Mouse (Mus musculus): Measurements from ENCODE around the gene Galntl6. TPM values are rescaled to one million over a fixed set of nuclear protein-coding genes. Genes with fewer than 3 reads are reported as not detected.

Gene Galntl6
- polyA plus RNA-seq, 1 experiment from 2014 or later = 0.36 TPM

DNA sequence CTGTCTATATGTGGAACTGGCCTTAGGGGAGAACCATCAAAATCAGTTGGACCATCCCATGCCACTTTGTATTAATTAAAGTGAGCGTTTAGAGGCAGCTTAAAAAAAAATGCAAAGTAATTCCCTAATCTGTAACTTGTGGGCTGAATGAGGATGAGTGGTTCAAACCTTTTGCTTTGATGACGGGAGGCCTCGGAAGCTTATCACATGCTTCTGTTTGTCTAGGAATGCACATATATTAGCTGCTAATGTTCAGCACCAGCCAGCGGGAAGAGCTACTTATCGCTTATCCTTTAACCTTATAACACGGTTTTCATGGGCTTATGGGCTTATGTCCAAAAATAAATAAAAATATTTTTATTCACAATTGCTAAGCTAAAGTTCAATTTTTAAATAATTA is 16.5 kb downstream of the Galntl6 start:
- ATAC-seq (ENCODE audit: low read depth) = no peak
- H3K27ac ChIP-seq (ENCODE audit: low read length) = no peak overlapping the region
- H3K9ac ChIP-seq (ENCODE audit: low read length) = no peak overlapping the region
- H3K36me3 ChIP-seq (ENCODE audit: control insufficient read depth, insufficient read depth, low read length) = no peaks in the 10 kb centered on the region
- no peaks in the 10 kb centered on the region for H3K4me1 ChIP-seq (replicated peaks; ENCODE audit: control insufficient read depth, insufficient read depth, low read length)
- no peaks in the 10 kb centered on the region for H3K9me3 ChIP-seq (ENCODE audit: control insufficient read depth, low read length)
- H3K4me3 ChIP-seq (ENCODE audit: low read length) = no peak overlapping the region
- H3K27me3 ChIP-seq (ENCODE audit: control insufficient read depth, insufficient read depth, low read depth, low read length) = no peaks in the 10 kb centered on the region
- 36% methylated on average over 6 of the region's 6 CpGs for WGBS
- no peak overlapping the region for H3K4me2 ChIP-seq (ENCODE audit: low read depth, low read length)

- H3K27ac ChIP-seq (ENCODE audit: low read length) = no peak overlapping the region
- no peak overlapping the region for H3K9ac ChIP-seq (ENCODE audit: low read length)
- H3K27me3 ChIP-seq (ENCODE audit: control insufficient read depth, insufficient read depth, low read depth, low read length) = no peaks in the 10 kb centered on the region
- 88% methylated on average over 3 of the region's 3 CpGs for WGBS
- no peak overlapping the region for H3K4me2 ChIP-seq (ENCODE audit: low read depth, low read length)
- no peak for ATAC-seq (ENCODE audit: low read depth)
- H3K4me1 ChIP-seq (replicated peaks; ENCODE audit: control insufficient read depth, insufficient read depth, low read length) = no peaks in the 10 kb centered on the region
- H3K4me3 ChIP-seq (ENCODE audit: low read length) = no peak overlapping the region
- no peaks in the 10 kb centered on the region for H3K36me3 ChIP-seq (ENCODE audit: control insufficient read depth, insufficient read depth, low read length)
- H3K9me3 ChIP-seq (ENCODE audit: control insufficient read depth, low read length) = no peaks in the 10 kb centered on the region
Observed at GRCm38 (mm10) chr8:58890591-58890990, 21.8 kb downstream of the Galntl6 start.

GRCm38 (mm10) chr8:58886405-58886804 is 26.0 kb downstream of the Galntl6 start:
- H3K9ac ChIP-seq (ENCODE audit: low read length) = no peak overlapping the region
- WGBS = 0% methylated on average over 1 of the region's 1 CpGs
- H3K27ac ChIP-seq (ENCODE audit: low read length) = no peak overlapping the region
- no peak overlapping the region for H3K4me2 ChIP-seq (ENCODE audit: low read depth, low read length)
- H3K4me1 ChIP-seq (replicated peaks; ENCODE audit: control insufficient read depth, insufficient read depth, low read length) = no peaks in the 10 kb centered on the region
- no peak overlapping the region for H3K4me3 ChIP-seq (ENCODE audit: low read length)
- no peak for ATAC-seq (ENCODE audit: low read depth)
- H3K36me3 ChIP-seq (ENCODE audit: control insufficient read depth, insufficient read depth, low read length) = no peaks in the 10 kb centered on the region
- H3K27me3 ChIP-seq (ENCODE audit: control insufficient read depth, insufficient read depth, low read depth, low read length) = no peaks in the 10 kb centered on the region
- H3K9me3 ChIP-seq (ENCODE audit: control insufficient read depth, low read length) = no peaks in the 10 kb centered on the region

- H3K27ac ChIP-seq (ENCODE audit: low read length) = no peak overlapping the region
- H3K4me3 ChIP-seq (ENCODE audit: low read length) = no peak overlapping the region
- H3K9ac ChIP-seq (ENCODE audit: low read length) = no peak overlapping the region
- ATAC-seq (ENCODE audit: low read depth) = no peak
- no peaks in the 10 kb centered on the region for H3K4me1 ChIP-seq (replicated peaks; ENCODE audit: control insufficient read depth, insufficient read depth, low read length)
- no peaks in the 10 kb centered on the region for H3K9me3 ChIP-seq (ENCODE audit: control insufficient read depth, low read length)
- H3K36me3 ChIP-seq (ENCODE audit: control insufficient read depth, insufficient read depth, low read length) = no peaks in the 10 kb centered on the region
- no peak overlapping the region for H3K4me2 ChIP-seq (ENCODE audit: low read depth, low read length)
- no peaks in the 10 kb centered on the region for H3K27me3 ChIP-seq (ENCODE audit: control insufficient read depth, insufficient read depth, low read depth, low read length)
Observed at GRCm38 (mm10) chr8:58824347-58824746, 88.1 kb downstream of the Galntl6 start.

DNA sequence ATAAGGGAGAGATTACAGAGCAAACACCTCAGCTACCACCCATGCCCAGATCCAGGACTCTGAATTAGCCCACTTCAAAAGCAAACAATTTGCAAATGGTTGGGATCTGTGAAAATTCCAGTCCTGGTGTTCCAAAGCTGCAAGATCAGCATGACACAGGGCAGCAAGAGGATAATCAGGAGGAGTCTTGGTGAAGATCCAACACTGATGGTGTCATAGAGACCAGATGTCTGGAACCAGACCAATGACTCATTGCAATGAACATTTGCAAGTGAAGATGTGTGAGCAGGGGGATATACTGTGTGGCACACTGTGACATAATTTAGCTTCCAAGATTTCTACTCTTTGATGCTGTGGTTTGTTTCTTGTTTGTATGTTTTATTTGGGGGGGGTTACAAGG is 107.2 kb downstream of the Galntl6 start:
- no peak overlapping the region for H3K4me2 ChIP-seq (ENCODE audit: low read depth, low read length)
- no peaks in the 10 kb centered on the region for H3K9me3 ChIP-seq (ENCODE audit: control insufficient read depth, low read length)
- no peak overlapping the region for H3K9ac ChIP-seq (ENCODE audit: low read length)
- H3K27me3 ChIP-seq (ENCODE audit: control insufficient read depth, insufficient read depth, low read depth, low read length) = no peaks in the 10 kb centered on the region
- no peak overlapping the region for H3K27ac ChIP-seq (ENCODE audit: low read length)
- H3K4me3 ChIP-seq (ENCODE audit: low read length) = no peak overlapping the region
- no peak for ATAC-seq (ENCODE audit: low read depth)
- no peaks in the 10 kb centered on the region for H3K36me3 ChIP-seq (ENCODE audit: control insufficient read depth, insufficient read depth, low read length)
- H3K4me1 ChIP-seq (replicated peaks; ENCODE audit: control insufficient read depth, insufficient read depth, low read length) = no peaks in the 10 kb centered on the region

DNA sequence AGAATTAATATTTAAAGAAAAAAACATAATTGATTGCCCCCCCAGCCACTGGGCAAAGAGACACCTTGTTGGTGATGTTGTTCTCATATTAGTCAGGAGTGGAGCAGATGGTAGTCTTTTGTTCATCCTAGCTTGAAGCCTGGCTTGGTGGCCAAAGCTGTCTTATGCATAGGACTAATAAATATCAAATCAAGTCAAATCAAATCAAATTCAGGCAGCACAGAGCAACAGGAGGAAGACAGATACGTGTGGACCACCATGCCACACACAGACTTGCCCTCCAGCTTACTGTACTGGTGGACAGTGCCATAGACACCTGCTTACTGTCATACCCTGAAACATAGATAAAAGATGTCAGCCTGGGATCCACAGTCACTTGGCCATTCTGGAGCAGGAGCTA is 110.6 kb downstream of the Galntl6 start:
- no peaks in the 10 kb centered on the region for H3K36me3 ChIP-seq (ENCODE audit: control insufficient read depth, insufficient read depth, low read length)
- H3K9me3 ChIP-seq (ENCODE audit: control insufficient read depth, low read length) = no peaks in the 10 kb centered on the region
- no peak overlapping the region for H3K9ac ChIP-seq (ENCODE audit: low read length)
- no peak overlapping the region for H3K4me2 ChIP-seq (ENCODE audit: low read depth, low read length)
- no peaks in the 10 kb centered on the region for H3K27me3 ChIP-seq (ENCODE audit: control insufficient read depth, insufficient read depth, low read depth, low read length)
- no peaks in the 10 kb centered on the region for H3K4me1 ChIP-seq (replicated peaks; ENCODE audit: control insufficient read depth, insufficient read depth, low read length)
- ATAC-seq (ENCODE audit: low read depth) = no peak
- no peak overlapping the region for H3K27ac ChIP-seq (ENCODE audit: low read length)
- no peak overlapping the region for H3K4me3 ChIP-seq (ENCODE audit: low read length)
- WGBS = 72% methylated on average over 1 of the region's 1 CpGs

- 67% methylated on average over 2 of the region's 2 CpGs for WGBS
- H3K9me3 ChIP-seq (ENCODE audit: control insufficient read depth, low read length) = no peaks in the 10 kb centered on the region
- H3K9ac ChIP-seq (ENCODE audit: low read length) = no peak overlapping the region
- no peak overlapping the region for H3K4me3 ChIP-seq (ENCODE audit: low read length)
- ATAC-seq (ENCODE audit: low read depth) = no peak
- no peaks in the 10 kb centered on the region for H3K36me3 ChIP-seq (ENCODE audit: control insufficient read depth, insufficient read depth, low read length)
- H3K4me2 ChIP-seq (ENCODE audit: low read depth, low read length) = no peak overlapping the region
- H3K27me3 ChIP-seq (ENCODE audit: control insufficient read depth, insufficient read depth, low read depth, low read length) = no peaks in the 10 kb centered on the region
- no peak overlapping the region for H3K27ac ChIP-seq (ENCODE audit: low read length)
- no peaks in the 10 kb centered on the region for H3K4me1 ChIP-seq (replicated peaks; ENCODE audit: control insufficient read depth, insufficient read depth, low read length)
Observed at GRCm38 (mm10) chr8:58753769-58754168, 158.7 kb downstream of the Galntl6 start.

DNA sequence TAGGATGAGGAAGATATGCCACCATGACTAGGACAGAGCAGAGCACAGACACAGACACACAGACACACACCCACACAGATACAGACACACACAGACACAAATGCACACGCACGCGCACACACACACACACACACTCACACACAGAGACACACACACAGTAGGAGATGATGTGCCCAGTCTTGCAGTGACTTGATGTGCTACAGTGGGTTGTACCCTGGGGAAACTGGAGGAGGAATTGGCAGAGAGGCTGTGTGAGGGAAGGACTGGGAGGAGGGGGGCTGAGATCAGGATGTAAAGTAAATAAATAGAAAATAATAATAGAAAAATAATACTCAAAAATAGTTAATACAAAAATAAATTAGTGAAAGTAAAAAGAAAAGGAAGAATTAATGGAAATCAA is 174.5 kb downstream of the Galntl6 start:
- Histone ChIP-seq H3K27me3 (ENCODE audit: control insufficient read depth, insufficient read depth, low read depth, low read length) (no peaks in the 10 kb centered on the region), H3K9ac (ENCODE audit: low read length) (no peak overlapping the region), H3K4me3 (ENCODE audit: low read length) (no peak overlapping the region), H3K36me3 (ENCODE audit: control insufficient read depth, insufficient read depth, low read length) (no peaks in the 10 kb centered on the region), H3K4me2 (ENCODE audit: low read depth, low read length) (no peak overlapping the region), H3K27ac (ENCODE audit: low read length) (no peak overlapping the region), H3K9me3 (ENCODE audit: control insufficient read depth, low read length) (no peaks in the 10 kb centered on the region), H3K4me1 (replicated peaks; ENCODE audit: control insufficient read depth, insufficient read depth, low read length) (no peaks in the 10 kb centered on the region)
- ATAC-seq (ENCODE audit: low read depth) = no peak
- WGBS = 95% methylated on average over 3 of the region's 3 CpGs

GRCm38 (mm10) chr8:58691761-58692160 is 220.7 kb downstream of the Galntl6 start:
- no peak overlapping the region for H3K4me2 ChIP-seq (ENCODE audit: low read depth, low read length)
- H3K27me3 ChIP-seq (ENCODE audit: control insufficient read depth, insufficient read depth, low read depth, low read length) = no peaks in the 10 kb centered on the region
- H3K36me3 ChIP-seq (ENCODE audit: control insufficient read depth, insufficient read depth, low read length) = no peaks in the 10 kb centered on the region
- no peak overlapping the region for H3K4me3 ChIP-seq (ENCODE audit: low read length)
- no peak for ATAC-seq (ENCODE audit: low read depth)
- H3K27ac ChIP-seq (ENCODE audit: low read length) = no peak overlapping the region
- H3K4me1 ChIP-seq (replicated peaks; ENCODE audit: control insufficient read depth, insufficient read depth, low read length) = no peaks in the 10 kb centered on the region
- H3K9ac ChIP-seq (ENCODE audit: low read length) = no peak overlapping the region
- 70% methylated on average over 3 of the region's 3 CpGs for WGBS
- H3K9me3 ChIP-seq (ENCODE audit: control insufficient read depth, low read length) = no peaks in the 10 kb centered on the region

GRCm38 (mm10) chr8:58677847-58678450 is 234.5 kb downstream of the Galntl6 start:
- H3K9ac ChIP-seq (ENCODE audit: low read length) = no peak overlapping the region
- no peak overlapping the region for H3K27ac ChIP-seq (ENCODE audit: low read length)
- H3K27me3 ChIP-seq (ENCODE audit: control insufficient read depth, insufficient read depth, low read depth, low read length) = no peaks in the 10 kb centered on the region
- H3K4me2 ChIP-seq (ENCODE audit: low read depth, low read length) = no peak overlapping the region
- ATAC-seq (ENCODE audit: low read depth) = no peak
- H3K4me3 ChIP-seq (ENCODE audit: low read length) = no peak overlapping the region
- 27% methylated on average over 6 of the region's 6 CpGs for WGBS
- H3K4me1 ChIP-seq (replicated peaks; ENCODE audit: control insufficient read depth, insufficient read depth, low read length) = no peaks in the 10 kb centered on the region
- no peaks in the 10 kb centered on the region for H3K36me3 ChIP-seq (ENCODE audit: control insufficient read depth, insufficient read depth, low read length)
- no peaks in the 10 kb centered on the region for H3K9me3 ChIP-seq (ENCODE audit: control insufficient read depth, low read length)

Measured in lung, embryonic 16.5 days (tissue).